Mouse (Mus musculus): ENCODE results near the gene Ssxb1. TPM values are rescaled to one million over a fixed set of nuclear protein-coding genes. Genes with fewer than 3 reads are reported as not detected.
"Not testable (repeated sequence)": the region's sequence is repeated elsewhere in the genome, so short reads cannot be mapped to it uniquely, and the experiment has no call there.

Gene Ssxb1
- polyA plus RNA-seq (2015; fragmentation: Nextera tagmentation; extraction: Ambion mirVana): not detected in 2 replicates

DNA sequence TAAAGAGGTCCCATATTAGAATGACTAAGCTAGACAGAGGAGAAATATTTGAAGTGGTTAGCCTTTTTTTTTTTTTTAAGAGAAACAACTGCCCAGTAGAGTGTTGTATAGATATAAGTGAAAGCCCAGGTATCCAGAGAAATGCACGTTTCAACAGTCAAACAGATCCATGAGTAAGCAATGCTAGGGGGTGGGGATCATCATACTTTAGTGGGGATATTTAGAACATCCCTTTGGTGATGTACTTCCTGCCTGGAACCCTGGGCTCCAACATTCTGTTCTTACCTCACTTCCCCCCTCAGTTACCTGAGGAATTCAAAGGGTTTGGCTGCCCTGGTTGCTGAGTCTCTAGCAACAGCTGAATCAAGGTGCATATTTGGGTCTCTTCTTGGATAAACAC, at the start of gene Ssxb1:
Gene Ssxb1 (plus strand): TSS at position 301 of the 400 bp plus-strand sequence.
- WGBS: 21% methylated on average over 1 of the region's 1 CpGs
- not testable (repeated sequence) for H3K4me3 ChIP-seq

GRCm38 (mm10) chrX:8366678-8367077, 46.4 kb upstream of the Ssxb1 start, which contains the start of gene Ssxb9:
Gene Ssxb9 (plus strand): TSS chrX:8366978.
- H3K4me3 ChIP-seq; ATAC-seq (ENCODE audit: extremely low read depth, insufficient number of reproducible peaks, low FRiP score, low TSS enrichment); H3K4me2 ChIP-seq; H3K4me1 ChIP-seq; H3K36me3 ChIP-seq; H3K27ac ChIP-seq (replicated peaks); H3K9ac ChIP-seq; H3K27me3 ChIP-seq (replicated peaks); H3K9me3 ChIP-seq: not testable (repeated sequence)
- 27% methylated on average over 1 of the region's 1 CpGs for WGBS

More for the DNA sequence above, at the start of gene Ssxb1:
- H3K27me3 ChIP-seq (replicated peaks); ATAC-seq (ENCODE audit: extremely low read depth, insufficient number of reproducible peaks, low FRiP score, low TSS enrichment); H3K36me3 ChIP-seq; H3K4me1 ChIP-seq; H3K4me2 ChIP-seq; H3K9me3 ChIP-seq; H3K9ac ChIP-seq; H3K27ac ChIP-seq (replicated peaks): not testable (repeated sequence)

DNA sequence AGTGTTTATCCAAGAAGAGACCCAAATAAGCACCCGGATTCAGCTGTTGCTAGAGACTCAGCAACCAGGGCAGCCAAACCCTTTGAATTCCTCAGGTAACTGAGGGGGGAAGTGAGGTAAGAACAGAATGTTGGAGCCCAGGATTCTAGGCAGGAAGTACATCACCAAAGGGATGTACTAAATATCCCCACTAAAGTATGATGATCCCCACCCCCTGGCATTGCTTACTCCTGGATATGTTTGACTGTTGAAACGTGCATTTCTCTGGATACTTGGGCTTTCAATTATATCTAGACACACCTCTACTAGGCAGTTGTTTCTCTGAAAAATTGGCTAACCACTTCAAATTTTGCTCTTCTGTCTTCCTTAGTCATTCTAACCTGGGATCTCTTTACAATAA, 48.5 kb downstream of the Ssxb1 start, which contains the start of gene Ssxb2:
Gene Ssxb2 (minus strand): TSS at position 101 of the 400 bp plus-strand sequence.
- H3K27ac ChIP-seq (replicated peaks); H3K9ac ChIP-seq; H3K4me3 ChIP-seq; H3K4me1 ChIP-seq; H3K4me2 ChIP-seq; H3K36me3 ChIP-seq; H3K27me3 ChIP-seq (replicated peaks); ATAC-seq (ENCODE audit: extremely low read depth, insufficient number of reproducible peaks, low FRiP score, low TSS enrichment): not testable (repeated sequence)
- peaks cover 16% of the 10 kb centered on the region; the same call in 1 of the 2 replicates for H3K9me3 ChIP-seq
- 51% methylated on average over 2 of the region's 2 CpGs for WGBS

Other genes starting within 250 kb of the Ssxb1 start
- 9.0 and 10.4 TPM in 2 replicates for gene Tbc1d25, start 237.1 kb upstream of the Ssxb1 start, polyA plus RNA-seq (2015; fragmentation: Nextera tagmentation; extraction: Ambion mirVana)
- gene Ebp, start 219.8 kb upstream of the Ssxb1 start, polyA plus RNA-seq (2015; fragmentation: Nextera tagmentation; extraction: Ambion mirVana): 26.2 and 29.2 TPM in 2 replicates
- 3.7 and 3.9 TPM in 2 replicates for gene Porcn, start 206.8 kb upstream of the Ssxb1 start, polyA plus RNA-seq (2015; fragmentation: Nextera tagmentation; extraction: Ambion mirVana)
- gene Ftsj1, start 160.9 kb upstream of the Ssxb1 start, polyA plus RNA-seq (2015; fragmentation: Nextera tagmentation; extraction: Ambion mirVana): 23.8 and 27.5 TPM in 2 replicates
- gene Slc38a5, start 142.2 kb upstream of the Ssxb1 start, polyA plus RNA-seq (2015; fragmentation: Nextera tagmentation; extraction: Ambion mirVana): 24.1 and 24.6 TPM in 2 replicates
- not detected in 2 replicates for gene Ssxb10, start 85.9 kb upstream of the Ssxb1 start, polyA plus RNA-seq (2015; fragmentation: Nextera tagmentation; extraction: Ambion mirVana)
- not detected in 2 replicates for gene Ssxb9, start 46.3 kb upstream of the Ssxb1 start, polyA plus RNA-seq (2015; fragmentation: Nextera tagmentation; extraction: Ambion mirVana)
- not detected in 2 replicates for gene Ssxb2, start 48.4 kb downstream of the Ssxb1 start, polyA plus RNA-seq (2015; fragmentation: Nextera tagmentation; extraction: Ambion mirVana)
- gene Gm14459, start 111.6 kb downstream of the Ssxb1 start, polyA plus RNA-seq (2015; fragmentation: Nextera tagmentation; extraction: Ambion mirVana): not detected in 2 replicates
- gene Ssxb6, start 134.9 kb downstream of the Ssxb1 start, polyA plus RNA-seq (2015; fragmentation: Nextera tagmentation; extraction: Ambion mirVana): not detected in 2 replicates
- gene Ssxb3, start 178.5 kb downstream of the Ssxb1 start, polyA plus RNA-seq (2015; fragmentation: Nextera tagmentation; extraction: Ambion mirVana): not detected in 2 replicates

Data from heart, embryonic 13.5 days (tissue).